Mouse (Mus musculus) cerebellum, adult 8-10 months (tissue): ENCODE data around the gene Olfr71.

Experiments used
- DNase-seq: peaks from one replicate; pipeline ENCODE4 v3.0.0; 2022

Olfr71 gene

DNA sequence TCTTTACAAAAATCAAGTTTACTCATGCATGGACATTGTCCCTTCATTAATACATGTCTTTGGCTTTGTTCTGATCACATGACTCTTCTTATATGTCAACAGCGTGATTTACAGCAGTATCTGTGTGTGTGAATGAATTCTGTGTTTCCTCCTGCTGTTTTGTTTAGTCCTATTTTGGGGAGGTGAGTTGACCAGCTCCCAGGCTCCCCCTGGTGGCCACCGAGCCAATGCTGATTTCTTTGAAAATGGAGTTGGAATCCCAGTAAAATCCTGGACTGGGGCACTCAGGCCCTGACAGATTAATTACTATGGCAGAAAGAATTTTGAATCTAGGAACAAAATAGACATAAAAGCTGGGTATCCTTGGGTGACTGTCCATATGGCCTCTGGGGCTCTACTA lies 1.8 kb upstream of the Olfr71 start:
- peak; percentile 87 for DNase-seq

DNA sequence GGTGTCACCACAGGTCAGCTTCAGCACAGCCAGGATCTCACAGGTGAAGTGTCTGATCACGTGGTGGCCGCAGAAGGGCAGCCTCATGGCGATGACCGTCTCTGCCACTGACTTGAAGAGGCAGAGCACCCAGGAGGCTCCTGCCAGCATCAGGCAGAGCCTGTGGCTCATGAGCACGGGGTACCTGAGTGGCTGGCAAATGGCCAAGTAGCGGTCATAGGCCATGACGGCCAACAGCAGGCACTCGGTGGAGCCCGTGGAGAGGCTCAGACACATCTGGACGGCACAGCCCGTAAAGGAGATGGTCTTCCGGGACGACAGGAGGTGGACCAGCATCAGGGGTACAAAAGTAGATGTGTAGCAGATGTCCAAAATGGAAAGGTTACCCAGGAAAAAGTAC lies 4.1 kb downstream of the Olfr71 start:
- no peak for DNase-seq

DNA sequence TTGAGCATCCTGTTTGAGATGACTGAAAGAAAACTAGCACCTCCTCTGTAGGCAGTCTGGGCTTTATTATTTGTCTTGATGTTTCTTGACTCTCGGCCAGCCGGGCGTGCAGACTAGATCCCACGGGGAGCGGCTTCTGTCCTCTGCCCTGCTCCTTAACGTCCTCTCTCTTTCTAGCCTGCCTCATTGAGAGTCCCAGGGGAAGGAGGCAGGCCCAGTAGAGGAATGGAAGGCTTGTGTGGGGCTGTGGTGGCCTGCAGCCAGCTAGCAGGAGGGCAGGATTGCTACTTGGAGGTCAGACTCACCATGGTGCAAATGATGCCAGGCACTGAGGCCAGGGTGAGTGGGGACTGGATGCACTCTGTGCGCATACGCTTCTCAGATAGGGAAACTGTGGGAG lies 6.2 kb downstream of the Olfr71 start:
- DNase-seq = no peak

DNA sequence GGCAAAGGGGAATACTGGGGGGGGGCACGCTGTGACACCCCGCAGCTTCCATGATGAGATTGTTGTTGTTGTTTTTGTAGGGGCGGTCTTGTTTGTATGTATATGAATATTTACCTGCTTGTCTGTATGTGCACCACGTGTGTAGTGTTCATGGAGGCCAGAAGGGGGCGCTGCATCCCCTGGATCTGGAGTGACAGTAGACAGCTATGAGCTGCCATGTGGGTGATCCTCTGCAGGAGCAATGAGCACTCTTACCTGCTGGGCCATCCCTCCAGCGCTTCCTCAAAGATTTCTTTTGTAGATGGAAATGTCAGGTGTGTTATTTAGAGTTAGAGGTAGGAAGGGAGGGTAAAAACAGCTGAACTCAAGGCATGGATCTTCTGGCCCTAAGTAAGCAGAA lies 6.6 kb downstream of the Olfr71 start:
- no peak for DNase-seq

DNA sequence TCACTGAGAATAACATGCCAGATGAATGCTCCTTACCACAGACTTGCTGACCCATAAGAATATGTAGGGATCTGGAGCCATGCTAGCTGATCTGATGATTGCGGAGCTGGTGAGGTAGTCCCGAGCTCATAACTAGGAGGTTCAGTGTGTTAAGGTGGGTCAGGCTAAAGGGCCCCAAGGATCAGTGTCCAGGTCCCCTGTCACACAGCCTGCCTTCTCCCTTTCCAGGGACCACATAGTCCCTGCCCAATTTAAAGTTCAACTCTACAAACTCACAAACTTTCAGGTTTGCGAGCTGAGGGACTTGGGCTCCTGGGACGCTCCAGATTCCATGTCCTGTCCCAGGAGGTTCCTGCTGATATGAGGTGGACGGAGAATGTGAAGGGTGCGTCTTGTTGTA lies 9.3 kb downstream of the Olfr71 start, which contains the start of gene Olfr70:
Gene Olfr70 (minus strand): TSS at position 101 of the 400 bp plus-strand sequence.
- no peak for DNase-seq

DNA sequence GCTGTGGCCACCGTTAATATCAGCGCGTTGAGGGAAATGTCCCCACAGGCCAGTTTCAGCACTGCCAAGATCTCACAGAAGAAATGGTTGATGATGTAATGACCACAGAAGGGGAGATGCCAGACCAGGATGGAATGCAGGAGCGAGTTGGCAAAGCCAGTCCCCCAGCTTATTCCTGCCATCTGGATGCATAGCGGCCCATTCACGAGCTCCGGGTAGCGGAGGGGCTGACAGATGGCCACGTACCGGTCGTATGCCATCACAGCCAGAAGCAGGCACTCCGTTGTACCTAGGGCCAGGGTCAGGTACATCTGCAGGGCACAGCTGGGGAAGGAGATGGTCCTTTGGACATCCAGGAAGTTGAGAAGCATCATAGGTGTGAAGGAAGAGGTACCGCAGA lies 13.5 kb downstream of the Olfr71 start:
- DNase-seq = peak; percentile 27

DNA sequence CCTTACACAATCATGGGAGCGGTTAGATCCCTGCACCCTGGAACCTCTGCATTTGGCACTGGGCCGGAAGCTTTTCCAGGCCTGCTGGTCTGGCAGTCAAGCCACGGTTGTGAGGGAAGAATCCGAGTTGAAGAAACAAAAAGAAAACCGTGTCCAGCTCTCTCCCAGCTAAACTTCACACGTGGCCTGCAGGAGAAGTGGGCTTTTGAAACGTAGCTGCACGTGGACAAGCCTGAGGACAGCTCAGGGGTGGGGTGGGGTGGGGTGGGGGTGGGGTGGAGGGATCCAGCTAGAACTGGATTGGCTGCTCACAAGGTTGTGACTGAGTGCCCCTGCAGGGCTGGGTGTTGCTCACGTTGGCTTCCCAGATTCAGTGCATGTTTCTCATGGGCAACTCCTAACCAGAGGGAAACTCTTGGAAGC lies 14.8 kb downstream of the Olfr71 start:
- no peak for DNase-seq

DNA sequence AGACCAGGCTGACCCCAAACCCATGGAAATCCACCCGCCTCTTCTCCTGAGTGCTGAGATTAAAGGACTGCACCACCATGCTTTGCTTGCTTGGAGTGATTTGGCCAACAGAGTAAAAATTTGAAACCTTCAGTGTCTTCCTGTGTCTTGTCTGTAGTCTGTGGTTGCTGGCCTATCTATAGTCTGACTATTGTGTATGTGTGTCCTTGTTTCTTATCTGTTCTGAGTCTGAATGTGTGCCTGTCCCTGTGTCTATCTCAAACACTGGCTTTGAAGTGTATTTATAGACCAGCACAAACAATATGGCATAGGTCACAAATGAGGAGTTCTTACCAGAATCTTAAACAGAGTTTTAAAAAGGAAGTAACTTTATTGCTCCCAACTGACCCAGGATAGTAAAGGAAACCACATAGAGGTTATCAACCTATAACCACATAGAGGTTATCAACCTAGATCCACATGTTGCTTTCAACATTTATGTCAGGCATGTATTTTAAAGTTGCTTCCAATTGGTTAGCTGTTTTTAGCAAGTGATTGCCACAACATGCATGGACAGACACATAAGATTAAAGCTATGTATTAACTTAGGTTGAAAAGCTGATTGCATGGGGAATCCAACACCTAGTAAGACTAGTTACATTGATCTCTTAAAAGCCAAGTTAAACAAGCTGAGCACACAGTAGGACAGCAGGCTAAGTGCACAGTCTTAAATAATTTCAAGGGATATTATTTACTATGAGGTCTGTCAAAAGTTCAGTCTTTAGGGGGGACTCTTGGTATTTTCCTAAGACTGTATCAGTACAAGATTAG lies 15.4 kb downstream of the Olfr71 start:
- no peak for DNase-seq

DNA sequence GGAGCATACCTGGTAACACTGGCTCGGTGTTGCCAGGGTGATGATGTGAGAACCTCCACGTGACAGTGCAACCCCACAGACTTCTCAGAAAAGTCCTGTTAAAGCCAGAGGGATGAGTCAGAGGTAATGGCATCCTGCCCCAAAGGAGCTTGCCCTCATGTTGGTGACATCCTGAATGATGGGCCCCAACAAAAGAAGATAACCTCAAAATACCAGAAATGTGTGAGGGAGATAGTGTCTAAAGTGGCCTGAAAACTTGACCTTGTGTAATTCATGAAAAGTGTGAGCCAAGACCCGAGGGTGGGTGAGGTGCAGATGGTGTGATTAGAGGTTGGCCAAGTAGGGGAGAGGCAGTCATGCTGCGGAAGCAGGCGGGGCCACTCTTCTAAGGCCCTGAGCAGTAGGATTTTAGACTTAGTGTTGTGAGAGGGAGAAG lies 16.2 kb downstream of the Olfr71 start:
- no peak for DNase-seq

DNA sequence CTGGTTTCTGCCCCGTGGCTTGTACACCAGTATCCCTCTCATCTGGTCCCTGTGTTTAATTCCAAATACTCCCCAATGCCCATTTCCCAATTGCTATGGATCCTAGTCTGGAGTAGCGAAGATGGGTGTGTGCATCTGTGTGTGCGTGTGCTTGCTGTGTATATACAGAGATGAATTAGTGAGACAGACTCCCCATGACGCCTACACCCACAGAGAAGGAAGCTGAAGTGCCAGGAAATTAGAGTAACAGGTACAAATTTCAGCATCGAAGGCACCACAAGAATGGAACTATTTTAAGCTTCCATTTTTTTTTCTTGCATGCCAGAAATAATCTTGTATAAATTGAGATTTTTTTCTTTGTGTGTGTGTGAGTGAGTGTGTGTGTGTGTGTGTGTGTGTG lies 19.0 kb downstream of the Olfr71 start:
- no peak for DNase-seq

DNA sequence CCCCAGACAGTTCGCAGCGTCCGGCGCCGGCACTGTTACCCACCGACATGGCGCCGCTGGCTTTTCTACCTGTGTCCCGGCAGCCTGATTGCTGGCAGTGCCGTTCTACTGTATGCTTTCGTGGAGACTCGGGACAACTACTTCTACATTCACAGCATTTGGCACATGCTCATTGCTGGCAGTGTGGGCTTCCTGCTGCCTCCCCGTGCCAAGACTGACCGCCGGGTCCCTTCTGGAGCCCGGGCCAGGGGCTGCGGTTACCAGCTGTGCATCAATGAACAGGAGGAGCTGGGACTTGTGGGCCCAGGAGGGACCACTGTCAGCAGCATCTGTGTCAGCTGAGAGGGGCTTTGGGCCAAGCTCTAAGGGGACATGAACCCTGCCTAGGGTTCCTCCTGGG lies 20.0 kb downstream of the Olfr71 start:
- no peak for DNase-seq

DNA sequence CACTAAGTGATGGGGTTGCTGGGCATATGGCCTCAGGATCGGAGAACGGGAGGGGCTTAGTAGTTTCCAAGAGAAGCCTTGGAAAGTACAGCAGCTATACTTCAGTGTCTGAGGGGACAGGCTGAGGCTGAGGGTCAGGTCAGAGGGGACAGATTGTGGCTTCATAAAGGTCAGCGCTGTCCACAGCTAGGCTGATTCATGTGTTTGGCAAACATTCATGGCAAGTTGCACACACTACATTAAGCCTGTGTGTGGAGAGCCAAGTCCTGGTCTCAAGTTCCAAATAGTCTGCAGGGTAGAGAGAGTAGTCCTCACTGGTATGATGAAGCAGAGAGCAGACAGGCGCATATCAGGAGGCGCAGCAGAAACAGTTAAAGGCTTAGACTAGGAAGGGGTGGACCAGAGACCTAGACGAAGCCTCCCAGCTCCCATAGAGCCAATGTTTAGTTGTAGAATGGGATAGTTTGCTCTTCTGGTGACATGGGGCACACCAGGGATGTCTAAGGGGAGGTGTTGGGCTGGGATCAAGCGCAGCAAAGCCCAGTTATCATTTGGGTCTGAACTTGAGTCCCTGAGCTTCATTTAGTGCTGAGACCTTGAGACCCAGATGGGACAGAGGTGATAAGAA lies 30.5 kb downstream of the Olfr71 start:
- DNase-seq = no peak

DNA sequence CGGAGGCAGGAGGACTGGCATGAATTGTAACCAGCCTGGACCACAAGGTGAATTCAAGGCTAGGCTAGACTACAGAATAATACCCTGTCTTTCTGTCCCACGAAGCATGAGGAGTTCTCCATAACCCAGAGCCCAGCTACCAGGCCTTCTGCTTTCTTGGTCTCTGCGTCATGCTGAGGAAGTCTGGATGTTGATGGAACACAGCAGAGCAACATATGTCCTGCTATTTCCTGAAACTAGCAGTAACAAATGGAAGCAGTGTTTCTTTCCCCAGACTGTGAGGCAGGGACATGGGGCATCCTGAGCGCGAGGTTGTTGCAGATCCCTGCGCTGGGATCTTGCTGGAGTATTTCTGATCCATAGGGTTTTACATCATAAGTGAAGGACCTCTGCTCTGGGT lies 31.5 kb downstream of the Olfr71 start:
- DNase-seq = no peak

DNA sequence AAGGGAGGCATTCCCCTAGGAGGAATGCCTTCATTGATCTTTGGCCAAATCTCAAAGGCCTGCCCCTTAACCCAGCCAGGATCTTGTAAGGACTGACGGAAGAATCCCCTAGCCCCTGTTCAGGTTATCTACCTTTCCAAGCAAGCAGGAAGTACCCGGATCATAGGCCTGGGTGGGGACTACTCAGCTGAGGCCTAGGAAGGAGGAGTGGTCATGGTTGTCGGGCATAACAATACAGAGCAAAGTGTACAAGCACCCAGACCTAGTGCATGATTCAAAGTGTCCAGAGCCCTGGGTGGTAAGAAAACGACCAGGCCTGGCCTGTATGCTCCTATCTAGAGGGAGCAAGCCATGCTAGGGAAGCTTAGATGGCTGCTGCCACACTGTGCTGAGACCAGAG lies 34.4 kb downstream of the Olfr71 start:
- DNase-seq = no peak

DNA sequence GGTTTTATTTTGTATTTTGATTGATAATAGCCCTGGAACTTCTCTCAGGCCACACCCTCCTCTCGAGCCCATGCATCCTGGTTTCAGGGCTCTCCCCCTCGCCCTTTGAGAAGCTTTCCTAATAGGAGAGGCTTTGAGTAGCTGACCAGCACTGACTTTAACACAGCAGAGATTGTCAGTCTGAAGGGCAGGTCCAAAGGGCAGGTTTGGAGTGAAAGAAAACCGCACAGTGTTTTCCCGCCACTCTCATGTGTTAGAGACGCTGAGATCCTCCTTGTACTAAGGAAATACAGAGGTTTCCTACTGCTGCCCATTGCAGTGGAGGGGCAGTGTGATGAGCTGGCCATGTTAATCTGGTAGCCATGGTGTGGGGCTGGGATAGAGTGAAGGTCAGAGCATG lies 35.1 kb downstream of the Olfr71 start:
- DNase-seq = no peak

DNA sequence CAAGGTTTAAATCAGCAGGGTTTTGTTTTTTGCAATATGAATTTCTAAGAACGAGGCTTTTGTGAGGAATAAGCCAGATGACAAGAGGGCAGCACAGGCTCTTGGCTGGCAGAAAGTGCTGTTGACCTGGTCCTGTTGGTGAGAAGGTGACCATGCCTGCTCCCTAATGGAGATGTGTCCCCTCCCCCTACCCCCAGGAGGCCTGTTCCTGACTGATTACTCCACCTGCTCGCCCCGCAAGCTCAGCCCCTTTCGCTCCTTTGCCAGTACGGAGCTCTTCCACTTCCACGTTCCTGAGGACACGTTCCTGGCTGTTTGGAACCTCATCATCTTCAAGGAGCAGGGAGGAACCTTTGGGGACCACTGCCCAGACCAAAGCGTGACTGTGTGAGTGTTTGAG lies 36.4 kb downstream of the Olfr71 start:
- no peak for DNase-seq

DNA sequence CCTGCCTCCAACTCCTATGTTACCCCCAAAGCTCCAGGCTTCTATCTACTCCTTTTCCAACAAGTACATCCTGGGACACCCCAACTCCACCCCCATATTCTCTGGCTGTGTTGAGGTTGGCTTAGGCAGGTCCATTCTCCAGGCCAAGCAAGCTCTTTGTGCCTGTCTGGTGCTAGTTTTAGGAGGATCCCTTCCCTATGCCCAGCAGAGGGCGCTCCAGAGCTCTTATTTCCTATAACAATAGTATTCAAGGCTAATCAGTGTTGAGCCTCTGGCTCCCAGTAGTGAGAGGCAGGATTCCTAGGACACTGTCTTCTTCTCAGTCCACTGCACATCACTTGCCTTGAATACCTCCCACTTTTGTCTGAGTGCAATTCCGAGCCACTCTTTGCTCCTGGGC lies 38.0 kb downstream of the Olfr71 start:
- peak; percentile 91 for DNase-seq

DNA sequence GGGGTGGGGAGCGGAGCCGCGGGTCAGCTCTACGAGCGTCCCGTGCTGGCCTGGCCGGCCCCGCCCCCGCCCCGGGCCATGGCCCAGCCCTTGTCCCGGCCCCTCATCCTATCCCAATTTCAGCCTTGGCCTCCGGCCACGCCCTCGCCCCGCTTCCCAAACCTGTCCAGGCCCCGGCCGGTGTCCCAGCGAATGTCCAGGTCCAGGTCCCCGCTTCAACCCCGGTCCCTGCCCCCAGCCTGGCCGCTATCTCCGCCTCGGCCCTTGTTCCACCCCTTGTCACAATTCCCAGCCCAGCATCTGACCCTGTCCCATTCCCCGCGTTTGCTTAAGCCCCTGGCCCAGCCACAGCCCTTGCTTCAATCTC lies 40.6 kb downstream of the Olfr71 start:
- DNase-seq = peak; percentile 74

DNA sequence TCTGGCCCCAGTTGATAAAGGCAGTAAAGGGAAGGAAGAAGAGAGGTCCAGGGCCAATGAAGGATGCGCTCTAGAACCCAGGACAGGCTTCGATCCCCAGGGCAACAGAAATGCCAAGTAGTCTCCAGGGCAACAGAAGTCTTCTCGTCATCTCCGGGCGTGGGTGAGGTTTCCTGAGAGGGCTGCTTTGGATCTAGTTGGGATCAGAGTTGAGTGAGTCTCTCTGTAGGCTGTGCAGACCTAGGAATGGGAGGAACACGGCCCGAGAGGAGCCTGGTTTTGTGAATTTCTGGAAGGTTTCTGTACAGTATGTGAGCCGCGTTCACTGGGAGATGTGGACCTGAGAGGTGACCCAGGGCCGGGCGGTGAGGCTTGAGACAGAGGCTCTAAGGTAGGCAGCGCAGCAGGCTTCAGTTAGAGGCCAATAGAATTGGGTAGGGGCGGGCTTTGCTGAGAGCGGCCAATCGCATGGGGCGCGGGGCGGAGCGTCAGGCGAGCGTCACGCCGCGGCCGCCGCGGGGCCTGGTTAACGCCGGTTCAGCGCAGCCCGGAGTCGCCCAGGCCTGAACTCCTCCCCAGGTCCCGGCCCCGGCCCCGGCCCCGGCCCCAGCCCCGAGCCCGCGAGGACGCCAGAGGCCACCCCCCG lies 41.1 kb downstream of the Olfr71 start, which contains the start of the genes Tmem8b and Fam221b:
Gene Tmem8b (plus strand): TSS at position 190 of the 646 bp plus-strand sequence.
Gene Fam221b (minus strand): TSS at position 364 of the 646 bp plus-strand sequence.
- peak; percentile 91 for DNase-seq

DNA sequence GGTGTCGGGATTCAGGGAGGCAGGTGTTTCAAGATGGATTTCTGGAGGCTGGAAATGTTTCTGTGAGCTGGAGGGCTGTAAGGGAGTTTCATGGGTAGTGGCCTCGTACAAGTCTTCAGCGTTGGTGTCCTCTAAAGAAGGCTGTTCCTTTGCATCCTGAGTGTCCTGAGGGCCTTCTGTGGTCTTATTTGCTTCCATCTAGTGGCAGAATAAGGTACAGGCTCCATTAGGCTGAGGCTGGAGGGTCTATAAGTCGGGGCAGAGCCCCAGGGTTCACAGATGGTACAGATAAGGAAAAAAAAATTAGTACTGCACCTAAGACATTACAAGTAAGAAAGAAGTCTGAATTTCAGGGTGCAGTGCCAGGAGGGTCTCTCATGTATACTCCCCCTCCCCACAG lies 43.6 kb downstream of the Olfr71 start:
- no peak for DNase-seq

DNA sequence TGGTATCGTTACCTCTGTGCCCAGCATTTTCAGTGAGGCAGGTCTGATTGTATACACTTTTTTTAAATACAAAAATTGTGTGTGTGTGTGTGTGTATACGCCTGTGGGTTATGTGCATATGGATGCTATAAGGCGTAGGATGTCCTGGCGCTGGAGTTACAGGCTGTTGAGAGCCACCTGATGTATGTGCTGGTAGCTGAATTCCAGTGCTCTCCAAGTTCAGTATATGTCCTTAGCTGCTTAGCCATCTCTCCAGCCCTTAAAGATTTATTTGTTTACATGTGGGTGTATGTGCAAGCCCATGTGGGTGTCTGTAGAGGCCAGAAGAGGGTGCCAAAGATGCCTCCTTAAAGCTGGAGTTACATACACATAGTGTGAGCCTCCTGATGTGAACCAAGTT lies 52.9 kb downstream of the Olfr71 start:
- DNase-seq = no peak

DNA sequence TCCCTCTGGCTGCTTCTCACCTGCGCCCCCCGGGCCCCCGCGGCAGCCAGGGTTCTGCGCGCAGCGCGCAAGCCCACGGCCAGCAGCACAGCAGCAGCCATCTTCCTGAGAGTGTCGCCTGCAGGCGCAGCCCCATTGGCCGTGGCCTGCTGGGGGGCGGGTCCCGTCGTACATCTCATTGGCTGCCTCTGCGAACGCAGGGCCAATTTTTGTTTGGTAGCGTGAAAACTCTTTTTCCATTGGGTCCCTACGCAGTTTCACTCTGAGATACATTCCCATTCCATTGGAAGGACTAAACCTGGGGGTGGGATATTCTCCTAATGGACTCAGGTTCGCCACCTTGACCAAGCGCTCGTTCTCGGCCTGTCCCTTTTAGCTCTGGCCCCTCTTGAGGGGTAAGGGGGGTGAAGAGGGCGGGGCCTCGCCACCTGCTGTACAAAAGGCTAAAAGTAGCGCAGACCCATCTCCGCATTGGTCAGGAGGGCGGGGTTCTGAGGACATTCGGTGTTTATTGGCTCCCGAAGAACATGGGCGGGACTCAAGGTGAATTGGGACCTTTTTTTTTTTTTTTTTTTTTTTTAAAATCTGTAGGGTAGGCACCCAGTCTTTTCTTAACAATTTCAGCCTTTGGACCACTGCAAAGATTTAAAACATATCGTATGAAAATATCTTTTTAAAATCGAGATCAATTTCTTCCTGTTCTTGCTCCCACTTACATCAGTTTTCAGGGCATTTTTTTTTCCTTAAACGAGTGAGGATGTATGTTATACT lies 53.5 kb downstream of the Olfr71 start, which contains the start of gene Hint2:
Gene Hint2 (minus strand): TSS at position 128 of the 771 bp plus-strand sequence.
- DNase-seq = peak; percentile 97
